Mouse (Mus musculus): ENCODE measurements around the gene Arhgap11a. TPM values are rescaled to one million over a fixed set of nuclear protein-coding genes. Genes with fewer than 3 reads are reported as not detected.

Gene Arhgap11a
- 10 to 100 TPM; 17.4 to 18.1 TPM for total RNA-seq (2023)

GRCm38 (mm10) chr2:113848245-113849121 is at the start of gene Arhgap11a:
Arhgap11a (minus strand) TSS chr2:113848661.

GRCm38 (mm10) chr2:113828943-113829882 is 19.2 kb downstream of the Arhgap11a start, which contains the start of gene Scg5:
Scg5 (minus strand) TSS chr2:113829121.

Other genes with a start within 250 kb of the Arhgap11a start
- not detected for gene Grem1, start 90.0 kb downstream of the Arhgap11a start, total RNA-seq (2023)
- under 1 TPM in 1 of 2 experiments, not detected in 1; 0.86 TPM for gene Scg5, start 19.5 kb downstream of the Arhgap11a start, total RNA-seq (2023)
- not detected for gene Gjd2, start 165.0 kb upstream of the Arhgap11a start, total RNA-seq (2023)
- not detected for gene Actc1, start 204.9 kb upstream of the Arhgap11a start, total RNA-seq (2023)

All from B cell, adult 67 days (primary cell).